Mouse (Mus musculus) E14TG2a.4 (cell line): ENCODE measurements at regions not wholly inside any gene's neighbourhood (a gene's known extent, or its start where the extent isn't known, plus 50 kb on each side); places are given as distances from the start of the nearest gene placed in this dataset.

Source experiments
- H3K27me3 ChIP-seq: 2 replicates; pipeline ENCODE4 v1.6.1; 2014; ENCODE audit warnings: low read length, control low read depth; ENCODE audit not compliant: insufficient read depth
- H3K36me3 ChIP-seq: 2 replicates; pipeline ENCODE4 v1.6.1; 2014; ENCODE audit warnings: low read length, control low read depth; ENCODE audit not compliant: insufficient read depth
- H3K4me1 ChIP-seq: replicated peaks from 2 replicates; pipeline ENCODE4 v1.6.1; 2014; ENCODE audit warnings: low read depth, low read length, control low read depth
- H3K4me3 ChIP-seq: replicated peaks from 2 replicates; pipeline ENCODE4 v1.5.1; 2014; ENCODE audit warnings: mild to moderate bottlenecking, low read length
- H3K9me3 ChIP-seq: 2 replicates; pipeline ENCODE4 v1.6.1; 2014; ENCODE audit warnings: low read length, control low read depth
- CTCF ChIP-seq: conservative IDR thresholded peaks from 2 replicates; pipeline ENCODE4 v1.5.1; 2014; ENCODE audit warnings: low read length
- NANOG ChIP-seq: IDR thresholded peaks from 2 replicates; pipeline ENCODE4 v1.6.1; 2014; ENCODE audit warnings: borderline replicate concordance, low read length, mixed read lengths
- POU5F1 ChIP-seq: IDR thresholded peaks from 2 replicates; pipeline ENCODE4 v1.6.1; 2014; ENCODE audit warnings: low read length, borderline replicate concordance

DNA sequence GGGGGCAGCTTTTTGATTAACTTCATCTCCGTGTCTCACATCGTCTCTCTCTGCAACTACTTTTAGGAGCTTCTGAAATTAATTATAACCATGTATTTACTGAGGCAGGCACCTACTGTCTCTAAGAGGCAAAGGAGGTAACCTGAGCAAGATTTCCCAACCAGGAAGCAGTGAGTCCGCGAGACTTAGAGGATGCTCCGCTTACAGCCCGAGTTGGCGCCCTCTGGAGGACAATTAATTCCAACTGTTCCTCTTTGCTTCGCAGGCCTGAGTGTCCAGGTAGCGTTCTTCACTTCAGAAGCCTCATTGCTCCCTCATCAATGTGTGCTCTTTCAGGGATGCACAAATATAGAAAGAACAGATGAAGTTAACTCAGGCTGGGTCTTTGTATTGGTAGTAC, 296.7 kb downstream of the 1500009L16Rik start:
- no peaks in the 10 kb centered on the region; the same call in 1 of the 2 replicates for H3K27me3 ChIP-seq
- H3K9me3 ChIP-seq: no peaks in the 10 kb centered on the region
- H3K4me3 ChIP-seq: no peak overlapping the region
- TF ChIP-seq CTCF (peak; percentile 60), NANOG (no peak)
- H3K4me1 ChIP-seq: peaks cover 23% of the 10 kb centered on the region
- no peaks in the 10 kb centered on the region for H3K36me3 ChIP-seq

DNA sequence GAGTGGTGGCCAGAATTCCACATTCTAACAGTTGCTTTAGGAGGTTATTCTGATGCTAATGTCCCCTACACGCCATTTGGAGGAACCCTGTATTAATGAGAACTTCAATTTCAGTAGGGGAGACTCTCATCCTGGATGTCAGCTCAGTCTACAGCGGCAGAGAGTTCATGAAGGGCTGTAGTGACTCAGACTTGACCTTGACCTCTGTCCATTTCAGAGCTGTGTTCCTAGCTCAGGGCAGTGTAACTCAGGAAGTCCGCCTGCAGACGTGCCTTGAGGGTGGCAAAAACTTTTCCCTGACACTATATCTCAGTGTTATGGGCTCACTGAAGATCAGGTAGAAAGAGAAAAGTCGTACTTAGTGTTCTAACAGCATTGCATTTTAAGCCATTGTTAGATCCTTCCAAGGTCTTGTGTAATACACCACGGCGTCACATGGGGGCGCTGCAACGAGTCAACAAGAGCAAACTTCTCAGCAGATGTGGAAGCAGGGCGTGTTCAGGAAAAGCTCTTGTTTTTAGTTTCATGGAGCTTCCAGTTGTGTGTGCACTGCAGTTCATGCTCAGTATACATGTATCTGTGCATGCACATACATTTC, 297.5 kb downstream of the 1500009L16Rik start:
- H3K4me3 ChIP-seq: no peak overlapping the region
- H3K36me3 ChIP-seq: no peaks in the 10 kb centered on the region
- no peaks in the 10 kb centered on the region; the same call in 1 of the 2 replicates for H3K27me3 ChIP-seq
- TF ChIP-seq NANOG (no peak), CTCF (peak; percentile 69)
- H3K4me1 ChIP-seq: peaks cover 23% of the 10 kb centered on the region
- H3K9me3 ChIP-seq: no peaks in the 10 kb centered on the region

DNA sequence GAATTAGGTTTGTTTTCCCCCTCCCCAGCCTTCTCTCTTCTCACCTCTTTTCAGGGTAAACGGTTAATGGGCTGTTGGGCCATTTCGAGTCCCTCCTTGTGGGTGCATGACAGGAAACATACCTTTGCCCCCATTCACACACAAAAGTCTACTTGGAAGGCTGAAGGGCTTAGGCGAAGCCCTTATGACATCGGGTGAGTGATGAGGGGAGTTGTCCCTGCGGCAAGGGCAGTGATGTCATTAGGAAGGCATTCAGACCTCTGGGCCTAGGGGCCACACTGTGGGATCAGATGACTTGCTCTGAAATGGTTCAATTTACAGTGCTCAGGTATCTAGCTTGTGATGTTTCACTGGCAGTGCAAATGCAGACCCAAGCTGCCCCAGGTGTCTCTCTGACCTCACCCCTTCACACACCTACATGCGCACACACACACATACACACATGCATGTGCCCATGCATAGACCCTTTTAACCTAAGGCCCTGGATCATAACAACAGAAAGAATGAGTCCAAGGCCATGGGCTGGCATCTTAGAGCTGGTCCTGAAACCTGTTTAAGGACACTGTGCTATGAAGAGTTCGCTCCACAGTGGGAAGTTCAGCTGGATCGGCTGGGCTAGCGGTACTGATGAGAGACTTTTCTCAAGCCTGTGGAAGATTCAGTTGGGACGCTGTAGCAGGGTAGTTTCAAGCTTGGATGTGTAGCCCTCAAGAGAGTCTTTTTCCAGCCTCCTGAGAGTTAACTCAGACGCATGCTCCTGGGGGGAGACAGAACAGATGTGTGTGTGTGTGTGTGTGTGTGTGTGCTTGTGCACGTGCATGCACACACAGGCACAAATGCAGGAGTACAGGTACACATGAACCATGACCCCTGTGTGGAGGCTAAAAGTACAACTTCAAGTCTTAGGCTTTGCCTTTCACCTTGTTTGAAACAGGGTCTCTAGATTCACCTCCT, 298.8 kb downstream of the 1500009L16Rik start:
- TF ChIP-seq NANOG (no peak), CTCF (no peak), POU5F1 (no peak)
- Histone ChIP-seq H3K36me3 (no peaks in the 10 kb centered on the region), H3K27me3 (no peaks in the 10 kb centered on the region; the same call in 1 of the 2 replicates), H3K9me3 (no peaks in the 10 kb centered on the region), H3K4me3 (no peak overlapping the region), H3K4me1 (peaks cover 23% of the 10 kb centered on the region)

DNA sequence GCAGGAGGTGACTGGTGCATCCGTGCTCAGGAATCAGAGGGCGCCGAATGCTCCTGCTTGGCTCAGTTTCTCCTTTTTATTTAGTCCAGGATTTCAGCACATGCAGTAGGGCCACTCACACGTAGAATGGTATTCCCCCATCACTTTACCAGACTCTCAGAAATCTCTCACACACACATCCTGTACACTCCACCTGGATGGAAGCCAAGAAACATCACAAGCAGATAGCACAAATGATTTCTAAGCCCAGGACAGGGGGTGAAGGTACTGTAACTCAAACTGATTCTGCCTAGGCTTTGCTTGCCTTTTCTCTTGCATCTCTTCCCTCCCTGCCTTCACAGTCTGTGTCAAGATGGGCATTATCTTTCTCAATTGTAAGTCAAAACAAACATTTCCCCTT, 301.6 kb downstream of the 1500009L16Rik start:
- Histone ChIP-seq H3K4me1 (peaks cover 19% of the 10 kb centered on the region), H3K36me3 (no peaks in the 10 kb centered on the region), H3K9me3 (peaks cover 7% of the 10 kb centered on the region), H3K27me3 (no peaks in the 10 kb centered on the region; the same call in 1 of the 2 replicates), H3K4me3 (no peak overlapping the region)
- TF ChIP-seq NANOG (no peak), POU5F1 (no peak), CTCF (no peak)

DNA sequence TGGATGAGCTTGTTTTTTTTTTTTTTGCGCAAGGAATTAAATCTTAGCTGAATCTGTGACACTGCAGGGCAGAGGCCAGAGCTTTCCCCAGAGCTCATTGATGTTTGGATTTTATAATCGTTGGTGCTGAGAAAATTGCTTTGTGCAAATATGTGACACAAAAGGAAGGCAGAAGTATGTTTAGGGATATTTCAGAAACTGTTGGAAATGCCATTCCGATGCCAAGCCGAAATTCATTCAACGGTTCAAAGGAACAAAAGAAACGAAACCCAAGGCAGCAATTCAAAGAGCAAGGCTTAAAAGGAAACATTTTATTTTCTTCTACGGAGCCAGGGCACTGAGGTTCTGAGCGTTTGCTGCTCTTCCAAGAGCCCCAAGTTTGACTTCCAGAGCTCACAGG, 302.2 kb downstream of the 1500009L16Rik start:
- Histone ChIP-seq H3K36me3 (no peaks in the 10 kb centered on the region), H3K9me3 (peaks cover 9% of the 10 kb centered on the region), H3K27me3 (no peaks in the 10 kb centered on the region; the same call in 1 of the 2 replicates), H3K4me3 (no peak overlapping the region), H3K4me1 (peaks cover 14% of the 10 kb centered on the region)
- TF ChIP-seq POU5F1 (no peak), CTCF (no peak), NANOG (no peak)

DNA sequence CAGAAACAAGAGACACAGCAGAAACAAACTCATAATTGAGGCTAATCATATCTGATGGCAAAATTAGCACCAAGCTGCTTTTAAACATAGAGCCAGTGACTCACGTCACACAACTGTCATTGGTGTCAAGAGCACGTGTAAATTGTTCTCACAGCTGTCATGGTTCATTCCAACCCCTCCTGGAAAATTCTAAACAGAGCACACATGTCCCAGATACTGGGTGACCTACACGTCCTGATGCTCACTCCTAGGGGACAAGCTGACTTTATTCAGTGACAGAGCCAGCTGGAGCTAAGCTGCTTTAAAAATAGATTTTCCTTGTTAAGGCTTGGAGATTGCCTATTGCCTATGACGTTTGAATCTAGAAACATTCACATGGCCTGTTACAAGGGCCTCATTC, 304.1 kb downstream of the 1500009L16Rik start:
- Histone ChIP-seq H3K4me3 (no peak overlapping the region), H3K36me3 (no peaks in the 10 kb centered on the region), H3K4me1 (no peaks in the 10 kb centered on the region), H3K27me3 (no peaks in the 10 kb centered on the region; the same call in 1 of the 2 replicates), H3K9me3 (peaks cover 9% of the 10 kb centered on the region)
- no peak for TF ChIP-seq NANOG
- TF ChIP-seq POU5F1: no peak
- no peak for TF ChIP-seq CTCF

DNA sequence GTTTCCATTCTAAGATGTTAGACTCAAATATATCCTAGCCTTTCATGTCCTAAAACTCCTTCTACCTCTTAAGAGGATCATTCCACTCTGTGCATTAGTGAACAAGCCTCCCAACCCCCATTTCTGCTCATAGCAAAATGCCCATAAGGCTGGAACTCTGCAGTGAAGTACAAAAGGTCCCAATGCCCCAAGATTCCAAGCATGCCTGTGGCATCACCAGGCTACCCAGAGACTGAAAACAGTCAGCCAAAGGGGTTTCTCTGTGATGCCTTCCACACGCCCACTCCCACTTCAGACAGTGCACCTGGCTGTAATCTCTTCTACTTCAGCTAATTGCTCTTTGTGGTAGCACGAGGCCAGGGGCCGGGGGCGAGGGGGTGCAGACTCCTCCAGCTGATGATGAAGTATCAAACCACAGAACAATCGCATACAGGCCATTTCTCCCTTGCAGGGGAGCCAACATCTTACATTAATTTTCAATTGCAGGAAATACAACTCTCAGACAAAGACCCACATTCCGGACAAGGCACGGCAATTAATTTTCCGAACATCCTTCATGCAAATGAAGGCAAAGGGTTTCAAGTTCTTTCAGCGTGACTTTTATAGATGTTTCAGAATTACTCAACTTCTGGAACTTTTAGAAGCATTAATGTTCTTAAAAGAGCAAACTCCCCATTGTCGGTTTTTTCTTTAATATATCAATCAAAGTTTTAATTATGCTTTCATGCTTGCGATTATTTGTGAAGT, 313.6 kb downstream of the 1500009L16Rik start:
- Histone ChIP-seq H3K4me3 (no peak overlapping the region), H3K27me3 (no peaks in the 10 kb centered on the region), H3K4me1 (no peaks in the 10 kb centered on the region), H3K36me3 (no peaks in the 10 kb centered on the region), H3K9me3 (no peaks in the 10 kb centered on the region)
- TF ChIP-seq CTCF: no peak
- TF ChIP-seq NANOG: no peak
- no peak for TF ChIP-seq POU5F1

DNA sequence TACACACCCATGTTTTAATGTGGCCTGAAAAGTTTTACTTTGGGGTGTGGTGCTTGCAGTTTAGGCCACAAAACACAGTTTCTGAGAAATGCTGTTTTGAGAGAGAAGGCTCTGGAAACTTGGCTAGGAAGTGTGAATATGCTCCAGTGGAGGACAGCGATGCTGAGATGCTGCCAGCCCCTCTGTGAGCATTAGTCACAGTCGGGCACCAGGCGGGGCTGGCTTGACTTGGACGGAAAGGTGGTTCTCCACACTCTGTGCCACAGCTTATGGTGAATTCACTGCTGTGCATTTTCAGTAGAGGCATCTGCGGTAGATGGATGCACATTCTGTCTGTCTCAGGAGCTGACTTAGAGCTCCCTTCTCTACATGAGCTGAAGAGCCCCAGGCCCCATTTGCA, 326.0 kb downstream of the 1500009L16Rik start:
- Histone ChIP-seq H3K4me1 (0 out of 2 replicates have a peak, but pooled peaks cover 3% of the 10 kb centered on the region), H3K9me3 (0 out of 2 replicates have a peak, but pooled peaks cover 5% of the 10 kb centered on the region), H3K36me3 (no peaks in the 10 kb centered on the region), H3K27me3 (no peaks in the 10 kb centered on the region), H3K4me3 (no peak overlapping the region)
- TF ChIP-seq NANOG (no peak), POU5F1 (no peak), CTCF (no peak)
